Mouse (Mus musculus): ENCODE results near the gene Ccdc69.
"Not testable (repeated sequence)": the region's sequence is repeated elsewhere in the genome, so short reads cannot be mapped to it uniquely, and the experiment has no call there.

The Ccdc69 gene

DNA sequence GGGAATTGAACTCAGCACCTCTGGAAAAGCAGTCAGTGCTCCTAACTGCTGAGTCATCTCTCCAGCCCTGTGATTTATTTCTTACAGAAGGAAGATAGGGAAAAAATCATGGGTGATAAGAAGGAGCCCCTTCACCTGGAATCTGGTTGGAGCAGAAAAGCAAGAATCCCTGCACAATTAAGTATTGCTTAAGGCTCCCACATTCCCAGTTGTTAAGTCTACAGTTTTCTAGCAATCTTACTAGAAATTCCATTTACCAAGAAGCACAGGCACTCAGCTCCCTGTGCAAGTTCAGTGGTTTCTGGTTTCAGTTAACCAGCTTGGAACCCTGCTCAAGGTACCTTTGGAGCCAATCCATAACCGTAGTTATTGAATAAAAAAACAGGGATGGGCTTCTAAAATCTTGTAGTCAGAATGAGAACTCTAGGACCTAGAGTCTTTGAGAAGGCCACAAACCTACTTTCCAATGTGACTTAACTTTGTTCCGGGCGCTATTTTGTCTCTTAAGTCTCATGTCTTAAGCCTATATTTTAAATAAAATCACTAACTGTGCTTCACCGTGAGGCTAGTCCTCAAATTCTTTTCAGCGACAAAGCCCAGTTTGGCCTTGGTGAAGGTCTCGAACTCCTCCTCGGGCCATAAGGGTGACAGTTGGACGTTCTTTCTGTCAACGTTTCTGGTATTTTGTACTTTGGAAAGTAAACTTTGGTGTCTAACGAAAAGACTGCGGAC lies 19.0 kb upstream of the Ccdc69 start:
- DNase-seq (ENCODE audit: low read depth, low spot score) = no peak

DNA sequence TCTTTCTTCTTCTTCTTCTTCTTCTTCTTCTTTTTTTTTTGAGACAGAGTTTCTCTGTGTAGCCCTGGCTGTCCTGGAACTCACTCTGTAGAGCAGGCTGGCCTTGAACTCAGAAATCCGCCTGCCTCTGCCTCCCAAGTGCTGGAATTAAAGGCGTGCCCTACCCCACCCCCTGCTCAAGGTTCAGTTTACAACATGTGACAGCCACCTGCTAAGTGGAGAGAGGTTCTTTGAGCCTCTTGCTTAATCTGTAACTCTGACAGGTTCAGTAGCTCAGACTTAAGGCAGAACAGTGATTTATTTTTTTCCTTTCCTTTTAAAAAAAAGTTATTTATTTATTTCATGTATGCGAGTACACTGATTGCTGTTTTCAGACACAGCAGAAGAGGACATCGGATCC lies 18.4 kb upstream of the Ccdc69 start:
- DNase-seq (ENCODE audit: low read depth, low spot score) = not testable (repeated sequence)

DNA sequence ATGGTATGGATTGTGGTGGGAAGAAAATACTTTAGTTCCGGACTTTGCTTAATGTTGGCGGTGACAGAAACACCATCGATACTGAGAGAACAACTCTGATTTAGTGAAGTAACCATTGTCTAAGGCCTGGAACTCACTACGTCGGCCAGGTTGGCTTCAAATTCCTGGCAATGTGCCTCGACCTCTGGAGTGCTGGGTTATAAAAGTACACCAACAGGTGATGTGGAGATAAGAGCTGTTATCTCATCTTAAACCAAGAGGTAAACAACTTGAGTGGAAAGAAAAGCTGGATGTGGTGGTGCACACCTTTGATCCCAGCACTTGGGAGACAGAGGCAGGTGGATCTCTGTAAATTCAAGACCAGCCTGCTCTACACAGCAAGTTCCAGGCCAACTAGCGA lies 15.2 kb upstream of the Ccdc69 start:
- no peak for DNase-seq (ENCODE audit: low read depth, low spot score)

DNA sequence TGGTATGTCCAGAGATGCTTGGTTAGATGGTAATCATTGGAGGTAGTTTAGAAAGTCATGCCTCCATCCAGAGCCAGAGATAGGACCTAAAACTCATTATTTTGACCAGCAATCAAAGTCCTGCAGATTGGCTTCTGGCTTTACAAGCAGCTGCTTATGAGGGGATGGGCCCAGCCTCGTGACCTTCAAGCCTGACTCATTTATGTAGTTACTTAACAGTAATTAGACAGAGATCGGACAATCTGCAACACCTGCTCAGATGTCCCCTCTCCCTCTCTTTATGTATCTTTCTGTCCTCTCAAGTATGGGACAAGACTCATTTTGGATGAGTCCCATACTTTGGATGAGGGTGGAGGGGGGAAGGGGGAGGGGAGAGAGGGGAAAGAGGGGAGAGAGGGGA lies 12.0 kb upstream of the Ccdc69 start:
- DNase-seq (ENCODE audit: low read depth, low spot score) = no peak

DNA sequence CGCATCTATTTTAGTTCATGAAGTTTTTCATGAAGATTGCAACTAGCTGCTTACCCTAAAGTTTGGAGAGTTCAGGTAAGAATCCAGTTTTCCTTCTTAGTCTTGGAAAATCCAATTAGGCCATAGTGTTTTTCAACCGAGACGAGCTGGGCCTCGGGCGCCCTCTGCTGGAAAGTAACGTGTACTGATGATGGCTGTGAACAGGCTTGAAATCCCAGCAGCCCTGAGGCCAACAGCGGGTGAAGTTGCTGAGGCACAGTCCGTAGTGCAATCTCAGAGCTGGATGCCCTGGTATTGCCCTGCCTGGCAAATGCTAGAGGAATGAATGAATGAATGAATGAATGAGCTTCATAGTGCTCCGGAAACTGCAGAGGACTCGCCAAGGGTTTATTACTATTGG lies 9.1 kb upstream of the Ccdc69 start:
- DNase-seq (ENCODE audit: low read depth, low spot score) = peak; percentile 82

DNA sequence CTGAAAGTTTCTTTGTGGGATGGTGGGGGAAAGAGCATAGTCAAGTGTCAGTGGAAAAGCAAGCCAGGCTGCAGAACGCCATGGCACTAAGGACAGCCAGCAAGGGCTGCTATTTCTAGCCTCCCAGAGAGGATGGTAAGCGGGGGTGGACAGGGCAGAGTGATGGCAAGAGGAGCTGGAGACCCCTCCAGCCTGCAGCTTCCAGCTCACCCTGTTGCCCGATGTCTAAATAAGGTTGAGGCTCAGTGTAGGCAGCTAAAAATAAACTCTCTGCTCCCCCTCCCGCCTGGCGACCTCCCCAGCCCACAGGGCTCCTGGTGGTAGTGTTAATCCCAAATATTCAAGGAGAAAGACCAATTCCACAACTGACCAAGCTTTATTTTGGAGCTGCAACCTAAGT lies 7.5 kb upstream of the Ccdc69 start:
- no peak for DNase-seq (ENCODE audit: low read depth, low spot score)

DNA sequence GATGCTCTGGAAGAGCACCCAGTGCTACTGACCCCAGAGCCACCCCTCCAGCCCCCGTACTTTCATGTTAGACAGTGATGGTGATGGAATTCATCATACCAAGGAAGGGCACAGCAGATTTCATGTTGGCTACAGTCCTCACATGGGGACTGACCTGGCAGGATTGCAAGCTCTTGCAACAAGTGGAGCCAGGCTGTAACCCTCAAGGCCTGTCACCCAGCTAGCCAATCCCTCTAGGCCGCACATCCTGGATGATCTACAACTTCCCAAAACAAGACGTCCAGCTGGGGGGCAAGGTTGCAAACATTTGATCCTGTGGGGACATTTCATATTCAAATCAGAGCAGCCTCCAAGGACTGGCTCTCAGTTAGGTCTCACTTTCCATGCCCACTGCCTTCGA lies 6.7 kb upstream of the Ccdc69 start:
- DNase-seq (ENCODE audit: low read depth, low spot score) = no peak

DNA sequence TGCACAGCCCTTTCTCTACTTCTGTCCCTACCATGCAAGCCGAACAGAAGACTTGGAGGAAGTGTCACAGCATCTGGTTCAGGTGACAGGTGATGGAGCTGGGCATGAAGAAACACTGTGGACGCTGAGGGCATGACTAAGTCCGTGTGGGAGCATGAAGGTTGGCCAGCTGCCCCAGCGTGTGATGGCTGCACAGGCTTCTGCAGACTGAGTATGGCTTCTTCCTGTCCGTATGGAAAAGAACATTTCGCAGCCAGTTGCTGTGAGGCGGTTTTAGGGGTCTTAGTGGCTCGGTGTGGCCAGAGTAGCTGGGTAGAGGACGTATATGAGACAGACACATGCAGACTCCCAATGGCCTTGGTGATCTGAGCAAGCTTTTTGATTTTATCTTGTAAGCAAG lies 3.3 kb upstream of the Ccdc69 start:
- DNase-seq (ENCODE audit: low read depth, low spot score) = no peak

DNA sequence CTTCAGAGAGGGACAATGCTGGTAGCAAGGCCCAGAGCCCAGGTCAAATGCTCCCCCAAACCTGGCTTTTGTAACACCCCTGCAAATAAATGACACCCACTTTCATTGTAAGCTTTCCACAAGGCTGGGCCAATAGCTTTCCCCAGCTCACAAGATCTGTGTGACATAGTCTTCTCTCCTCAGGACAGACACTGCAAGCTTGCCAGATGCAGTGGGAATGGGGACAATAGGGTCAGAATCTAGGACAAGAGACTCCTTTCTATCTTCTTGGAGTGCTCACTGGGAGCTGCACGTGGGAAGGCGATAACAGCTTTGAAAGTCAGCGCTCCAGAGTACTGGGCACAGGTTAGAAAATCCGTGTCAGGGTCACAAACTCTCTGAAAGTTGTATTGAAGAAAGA lies 1.2 kb upstream of the Ccdc69 start:
- peak; percentile 17 for DNase-seq (ENCODE audit: low read depth, low spot score)

DNA sequence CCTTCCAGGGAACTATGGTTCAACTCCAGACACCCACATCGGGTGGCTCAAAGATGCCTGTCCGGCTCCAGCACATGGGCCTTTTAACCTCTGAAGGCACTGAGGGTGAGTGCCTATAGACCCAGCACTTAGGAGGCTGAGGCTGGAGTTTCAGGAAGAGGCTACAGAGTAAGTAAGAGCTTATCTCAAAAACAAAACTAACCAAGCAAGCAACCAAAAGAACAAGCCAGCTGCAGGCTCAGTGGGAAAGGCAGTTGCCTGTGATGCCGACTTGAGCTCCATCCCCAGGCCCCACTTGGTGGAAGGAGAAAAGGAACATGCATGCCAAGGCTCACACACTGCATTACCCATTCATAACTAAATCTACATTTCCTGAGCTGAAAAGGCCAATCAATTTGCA lies 571 bp upstream of the Ccdc69 start:
- no peak for DNase-seq (ENCODE audit: low read depth, low spot score)

DNA sequence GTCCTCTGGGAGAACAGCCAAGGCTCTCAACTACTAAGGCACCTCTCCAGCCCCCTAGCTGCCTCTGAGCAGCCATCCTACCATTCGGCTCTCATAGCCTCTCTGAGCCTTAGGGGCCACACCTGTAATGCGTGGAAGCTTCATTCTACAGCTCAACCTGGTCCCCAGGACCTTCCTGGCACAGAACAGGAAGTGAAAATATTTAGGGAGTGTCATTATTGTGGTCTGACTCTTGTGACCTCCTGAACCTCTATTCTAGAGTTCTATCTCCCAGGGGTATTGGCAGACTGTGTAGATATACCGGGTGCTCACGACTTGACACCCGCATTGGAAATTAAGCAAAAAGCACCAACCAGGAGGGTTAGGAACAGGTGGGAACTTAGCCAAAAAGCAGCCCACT lies 1.7 kb downstream of the Ccdc69 start:
- no peak for DNase-seq (ENCODE audit: low read depth, low spot score)

DNA sequence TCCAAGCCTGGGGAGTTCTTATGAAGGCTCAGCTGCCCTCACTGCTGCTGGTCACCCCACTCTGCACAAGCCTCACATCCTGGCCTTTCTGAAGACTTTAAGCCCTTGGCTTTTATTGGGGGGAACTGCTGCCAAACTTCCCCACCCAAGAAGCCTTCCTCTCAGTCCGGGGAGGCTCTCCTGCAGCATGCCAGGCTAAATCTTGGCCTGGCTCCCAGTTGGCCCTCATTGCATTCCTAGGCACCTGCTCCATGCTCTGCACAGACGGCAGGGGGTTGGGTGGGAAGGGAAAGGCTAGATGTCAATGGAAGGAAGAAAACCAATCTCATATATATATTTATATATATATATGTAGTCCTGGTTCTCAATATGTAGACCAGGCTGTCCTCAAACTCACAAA lies 2.3 kb downstream of the Ccdc69 start:
- peak; percentile 90 for DNase-seq (ENCODE audit: low read depth, low spot score)

DNA sequence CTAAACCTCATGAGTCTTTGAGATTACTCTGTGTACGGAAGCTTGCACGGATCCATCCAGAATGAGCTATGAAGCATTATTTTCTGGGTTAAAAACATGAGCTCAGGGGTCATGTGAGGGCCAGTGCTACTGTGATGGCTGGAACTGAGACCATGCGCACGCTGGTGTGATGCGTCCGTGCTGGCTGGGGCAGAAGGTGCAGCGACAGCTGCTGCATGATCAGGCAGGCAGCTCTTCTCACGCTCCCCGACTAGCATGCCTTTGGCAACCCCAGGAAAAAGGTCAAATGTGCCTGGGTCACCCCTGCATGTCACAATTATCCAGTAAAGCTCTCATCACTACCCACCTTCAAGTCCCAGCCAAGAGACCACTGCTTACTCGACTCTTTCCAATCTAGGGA lies 4.7 kb downstream of the Ccdc69 start:
- DNase-seq (ENCODE audit: low read depth, low spot score) = no peak

DNA sequence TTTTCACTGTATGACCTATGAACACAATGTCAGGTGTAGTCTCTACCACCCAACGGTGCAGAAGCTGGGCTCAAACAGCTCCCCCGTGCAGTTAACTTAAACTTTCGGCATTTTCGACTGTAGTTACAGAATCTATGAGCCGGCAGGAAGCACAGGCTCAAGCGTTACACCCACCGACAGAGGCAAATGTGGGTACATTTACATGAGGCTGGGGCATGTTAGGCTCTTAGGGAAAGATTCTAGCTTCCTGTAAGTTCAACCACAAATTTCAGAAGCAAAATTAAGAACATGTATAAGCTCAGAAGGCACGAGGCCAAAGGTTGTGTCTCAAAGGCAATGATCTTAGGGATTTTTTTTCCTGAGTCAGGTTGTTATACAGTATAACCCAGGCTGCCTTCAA lies 5.5 kb downstream of the Ccdc69 start:
- no peak for DNase-seq (ENCODE audit: low read depth, low spot score)

DNA sequence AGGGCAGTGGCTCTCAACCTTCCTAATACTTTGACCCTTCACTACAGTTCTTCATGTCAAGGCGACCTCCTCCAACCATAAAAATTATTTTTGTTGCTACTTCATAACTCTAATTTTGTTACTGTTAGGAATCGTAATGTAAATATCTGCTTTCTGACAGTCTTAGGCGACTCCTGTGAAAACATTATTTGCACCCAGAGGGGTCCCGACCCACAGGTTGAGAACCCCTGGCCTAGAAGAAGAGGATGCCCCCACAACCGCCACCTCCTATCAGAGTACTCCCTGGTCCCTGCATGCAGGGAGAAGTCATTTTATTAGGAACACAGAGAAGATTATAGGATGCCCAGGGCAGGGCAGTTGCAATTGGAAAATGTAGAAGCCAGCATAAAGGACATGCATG lies 6.6 kb downstream of the Ccdc69 start:
- no peak for DNase-seq (ENCODE audit: low read depth, low spot score)

DNA sequence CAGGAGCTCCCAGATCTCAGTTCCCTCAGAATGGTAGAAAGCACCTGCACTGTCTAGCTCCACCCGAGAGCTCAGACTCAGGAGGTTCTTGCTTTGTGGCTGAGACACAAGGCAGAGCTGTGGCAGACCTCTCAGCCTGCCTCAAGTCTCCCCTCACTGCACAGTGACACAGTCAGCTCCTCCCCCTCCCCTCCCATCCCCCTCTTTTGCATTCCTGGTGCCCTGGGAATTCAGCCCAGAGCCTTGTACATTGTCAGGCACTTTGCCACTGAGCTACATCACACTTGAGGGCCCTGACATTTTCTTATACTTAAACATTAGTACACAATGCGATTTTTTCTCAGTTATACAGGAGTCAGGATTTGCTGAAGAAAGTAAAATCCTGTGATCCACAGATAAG lies 8.9 kb downstream of the Ccdc69 start:
- DNase-seq (ENCODE audit: low read depth, low spot score) = no peak

DNA sequence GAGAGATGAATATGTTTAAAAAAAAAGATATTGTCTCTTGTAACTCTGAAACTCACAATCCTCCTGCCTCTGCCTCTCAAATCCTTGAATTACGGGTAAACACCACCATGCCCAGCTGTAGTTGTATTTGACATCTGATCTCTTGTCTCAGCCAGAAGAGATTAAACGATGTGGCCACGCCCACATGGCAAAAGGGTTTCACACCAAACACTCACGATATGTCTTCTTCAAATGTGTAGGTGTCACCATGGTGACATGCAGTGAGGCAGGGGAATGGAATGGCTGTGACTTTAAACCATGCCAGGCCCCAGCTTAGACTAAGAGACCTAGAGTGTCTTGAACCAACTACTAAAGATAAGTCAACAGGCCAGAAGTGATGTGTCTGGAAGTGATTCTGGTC lies 11.0 kb downstream of the Ccdc69 start:
- DNase-seq (ENCODE audit: low read depth, low spot score) = no peak

DNA sequence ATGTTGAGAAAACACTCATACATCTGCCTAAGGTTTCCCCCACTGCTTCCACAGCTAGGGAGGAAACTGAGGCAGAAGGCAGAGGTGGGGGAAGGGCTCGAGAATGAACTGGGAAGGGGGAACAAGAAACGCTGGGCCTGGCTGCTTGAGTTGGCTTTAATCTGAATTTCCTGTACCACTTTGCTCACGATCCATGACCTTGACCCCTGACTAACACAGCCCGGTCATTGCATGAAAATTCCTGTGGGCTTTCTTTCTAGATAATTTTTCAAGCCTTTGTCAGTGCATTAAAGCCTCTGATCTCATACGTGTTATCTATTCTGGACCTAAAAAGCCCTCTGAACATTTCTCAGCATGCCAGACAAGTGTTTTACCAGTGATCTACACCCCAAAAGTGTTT lies 15.1 kb downstream of the Ccdc69 start:
- no peak for DNase-seq (ENCODE audit: low read depth, low spot score)

DNA sequence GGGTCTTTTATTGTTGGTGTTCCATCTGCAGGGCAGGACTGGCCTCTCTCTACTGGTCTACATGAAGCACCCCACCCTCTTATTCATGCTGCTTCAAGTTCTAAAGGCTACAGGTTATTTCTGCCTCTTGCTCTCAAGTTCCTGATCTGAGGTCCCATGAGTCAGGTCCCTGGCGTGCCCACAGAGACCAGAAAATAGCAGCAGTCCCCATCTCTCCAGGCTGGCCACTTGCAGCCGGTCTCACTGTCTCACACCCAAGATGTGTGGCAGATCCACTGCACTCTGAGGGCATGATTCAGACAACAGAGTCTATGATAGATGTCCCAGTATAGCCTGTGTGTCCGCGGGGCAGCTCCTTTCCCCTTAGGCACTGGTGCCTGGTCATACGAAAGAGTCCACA lies 17.1 kb downstream of the Ccdc69 start:
- no peak for DNase-seq (ENCODE audit: low read depth, low spot score)

DNA sequence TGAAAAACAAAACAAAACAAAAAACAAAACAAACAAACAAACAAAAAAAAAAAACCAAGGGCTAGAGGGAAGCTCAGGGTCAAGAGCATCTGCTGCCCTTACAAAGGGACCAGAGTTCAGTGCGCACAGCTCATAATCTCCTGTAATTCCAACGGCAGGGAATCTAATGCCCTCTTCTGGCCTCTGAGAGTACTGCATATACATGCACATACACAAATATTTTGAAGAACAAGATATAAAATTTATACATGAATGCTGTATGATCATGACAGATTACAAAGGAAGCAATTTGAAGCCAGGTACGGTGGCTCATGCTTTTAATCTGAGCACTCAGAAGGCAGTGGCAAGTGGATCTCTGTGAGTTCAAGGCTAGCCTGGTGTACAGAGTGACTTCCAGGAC lies 20.4 kb downstream of the Ccdc69 start:
- no peak for DNase-seq (ENCODE audit: low read depth, low spot score)

DNA sequence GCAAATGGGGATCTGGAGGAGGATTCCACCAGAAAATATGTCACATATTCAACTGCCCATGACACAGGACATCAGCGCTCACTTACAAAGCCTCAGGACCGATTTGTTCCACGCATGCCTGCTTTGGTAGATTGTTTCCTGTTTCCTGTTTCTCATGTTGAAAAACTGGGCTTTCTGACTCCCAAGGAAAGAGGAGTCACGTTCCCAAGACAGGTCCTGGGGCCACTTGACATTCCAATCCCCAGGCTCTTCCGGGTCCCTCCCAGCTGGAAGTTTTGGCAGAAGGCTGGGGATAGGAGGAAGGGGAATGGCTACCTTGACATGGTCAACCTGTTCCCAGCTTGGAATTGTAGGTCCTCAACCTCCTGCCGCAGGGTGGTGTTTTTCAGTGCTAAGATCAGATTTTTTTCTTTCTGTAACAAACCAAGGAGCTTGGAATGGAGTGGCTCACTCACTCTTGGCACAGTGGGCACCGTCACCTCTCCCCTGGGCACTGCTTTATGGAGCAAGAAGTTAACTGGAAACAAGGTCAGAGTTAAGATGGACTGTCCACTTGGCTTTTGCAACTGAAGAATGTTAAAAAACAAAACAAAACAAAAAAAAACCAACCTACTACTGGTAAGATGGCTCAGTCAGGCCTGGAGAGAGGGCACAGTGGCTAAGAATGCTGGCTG lies 27.0 kb downstream of the Ccdc69 start:
- no peak for DNase-seq (ENCODE audit: low read depth, low spot score)

DNA sequence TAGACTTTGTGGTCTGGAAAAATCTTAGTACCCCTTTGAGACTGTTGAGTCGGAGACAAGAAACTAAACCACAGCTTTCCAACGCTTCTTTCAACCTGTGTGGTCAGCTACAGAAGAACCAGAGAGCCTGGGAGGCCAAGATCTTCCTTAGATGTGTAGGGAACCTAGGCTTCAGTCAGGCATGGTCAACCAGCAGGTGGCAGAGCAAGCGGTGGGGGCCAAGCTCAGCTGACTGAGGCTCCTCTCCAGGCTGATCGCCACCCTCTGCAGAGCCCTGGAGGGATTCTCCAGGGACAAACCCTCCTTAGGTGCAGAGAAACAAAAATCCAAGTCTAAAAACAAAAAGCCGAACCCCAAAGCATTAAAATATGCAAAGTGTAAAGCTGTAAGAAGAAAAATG lies 31.3 kb downstream of the Ccdc69 start:
- DNase-seq (ENCODE audit: low read depth, low spot score) = peak; percentile 43

DNA sequence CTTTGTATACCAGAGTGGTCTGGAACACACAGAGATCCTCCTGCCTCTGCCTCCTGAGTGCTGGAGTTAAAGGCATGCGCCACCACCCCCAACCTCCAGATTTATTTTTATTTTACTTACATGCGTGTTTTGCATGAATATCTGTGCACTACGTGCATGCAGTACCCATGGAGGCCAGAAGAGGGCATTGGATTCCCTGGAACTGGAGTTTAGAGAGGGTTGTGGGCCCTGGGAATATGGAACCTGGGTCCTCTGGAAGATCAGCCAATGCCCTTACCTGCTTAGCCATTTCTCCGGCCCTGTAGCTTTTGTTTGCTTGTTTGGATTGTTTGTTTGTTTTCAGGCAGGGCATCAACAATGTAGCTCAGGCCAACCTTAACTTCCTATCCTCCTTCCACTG lies 36.6 kb downstream of the Ccdc69 start:
- no peak for DNase-seq (ENCODE audit: low read depth, low spot score)

DNA sequence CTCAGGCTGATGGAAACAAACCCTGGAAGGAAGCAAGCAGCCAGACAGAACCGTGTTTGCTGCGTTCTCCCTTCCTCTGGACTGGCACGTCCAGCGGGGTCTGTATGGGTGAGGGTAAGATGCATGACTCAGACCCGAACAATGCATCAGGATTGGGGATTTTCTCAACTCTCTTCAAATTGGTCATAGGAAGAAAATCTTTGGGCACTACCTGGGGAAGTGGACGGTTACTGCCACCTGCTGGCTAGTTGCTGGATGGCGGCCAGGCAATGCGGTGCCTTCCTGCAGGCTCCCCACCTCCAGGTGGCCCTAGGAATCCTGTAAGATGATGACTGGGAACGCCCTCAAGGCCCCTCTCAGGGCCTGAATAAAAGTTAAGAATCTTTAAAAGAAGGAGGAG lies 38.3 kb downstream of the Ccdc69 start:
- peak; percentile 88 for DNase-seq (ENCODE audit: low read depth, low spot score)

All from brain, adult 2 months (tissue).